Mouse (Mus musculus) 3134 (cell line): Measurements from ENCODE around the gene Aig1.

Source experiments
- DNase-seq: peaks from one replicate; pipeline ENCODE4 v3.0.0-alpha.2; 2011; ENCODE audit warnings: low spot score; ENCODE audit not compliant: insufficient read length; ENCODE audit errors: extremely low read depth

Aig1 gene

DNA sequence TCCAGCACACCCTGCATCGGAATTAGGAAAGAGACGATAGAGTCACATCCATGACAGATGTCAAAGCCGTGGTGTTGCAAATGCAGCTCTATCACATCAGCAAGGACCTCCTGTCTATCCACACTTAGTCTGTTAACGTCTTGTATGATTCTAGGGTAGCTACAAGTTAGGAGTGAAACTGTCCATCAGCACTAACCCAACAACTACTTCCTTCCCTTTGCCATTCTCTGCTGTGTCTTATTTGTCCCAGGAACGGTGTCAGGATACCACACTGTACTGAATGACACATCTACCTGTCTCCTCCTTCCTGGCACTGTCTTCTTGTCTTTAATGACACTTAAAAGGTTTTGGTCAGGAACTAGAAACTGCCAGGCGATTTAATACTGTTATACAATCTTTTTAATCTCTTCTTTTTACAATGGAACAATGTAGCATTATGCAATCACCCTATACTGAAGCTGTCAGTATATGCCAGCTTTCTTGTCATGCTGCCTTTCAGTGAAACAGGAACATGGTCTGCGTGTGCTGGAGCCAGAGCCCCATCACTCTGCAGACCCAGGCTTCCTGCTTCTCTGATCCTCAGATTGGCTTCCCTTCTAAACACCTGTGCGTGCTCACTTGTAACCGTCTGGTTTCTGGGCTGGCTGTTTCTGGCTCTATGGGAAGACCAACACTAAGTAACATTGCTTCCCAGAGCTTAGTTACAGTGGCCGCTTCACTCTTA, 214.9 kb downstream of the Aig1 start:
- no peak for DNase-seq

DNA sequence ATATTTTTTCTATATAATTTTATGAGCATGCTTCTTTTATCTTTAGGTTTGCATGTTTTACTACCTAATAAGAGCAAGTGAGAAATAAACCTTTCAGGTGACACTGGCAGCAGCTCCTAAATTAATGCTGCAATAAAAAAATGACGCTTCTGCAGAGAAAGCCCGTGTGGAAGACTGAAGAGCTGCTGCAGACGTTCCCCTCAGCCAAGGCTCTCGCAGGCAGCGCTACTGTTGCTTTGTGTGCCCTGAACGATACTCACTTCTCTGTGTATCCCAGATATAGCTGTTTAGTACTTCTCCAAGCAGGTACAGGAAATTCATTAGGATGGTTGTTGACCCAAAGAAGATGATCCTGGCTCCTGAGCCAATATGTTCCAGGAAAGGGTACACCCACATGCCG, 215.5 kb downstream of the Aig1 start:
- no peak for DNase-seq

DNA sequence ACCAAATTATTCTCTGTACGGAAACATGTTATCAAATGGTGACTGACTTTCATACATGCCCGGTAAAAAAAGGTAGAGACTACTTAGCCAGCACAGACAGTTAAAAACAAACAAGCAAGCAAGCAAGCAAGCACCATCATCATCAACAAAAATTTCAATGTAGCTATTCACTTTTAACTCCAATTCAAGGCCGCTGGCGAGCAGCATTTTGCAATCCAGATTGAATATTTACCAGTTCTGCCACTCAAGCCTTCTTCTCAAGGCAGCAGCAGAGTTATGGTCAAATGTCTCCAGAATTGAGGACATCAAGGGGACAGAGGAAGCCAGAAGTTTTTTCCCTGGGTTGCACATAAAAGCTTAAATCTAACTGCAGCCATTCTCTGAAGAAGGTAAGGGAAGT, 216.7 kb downstream of the Aig1 start:
- DNase-seq: no peak

DNA sequence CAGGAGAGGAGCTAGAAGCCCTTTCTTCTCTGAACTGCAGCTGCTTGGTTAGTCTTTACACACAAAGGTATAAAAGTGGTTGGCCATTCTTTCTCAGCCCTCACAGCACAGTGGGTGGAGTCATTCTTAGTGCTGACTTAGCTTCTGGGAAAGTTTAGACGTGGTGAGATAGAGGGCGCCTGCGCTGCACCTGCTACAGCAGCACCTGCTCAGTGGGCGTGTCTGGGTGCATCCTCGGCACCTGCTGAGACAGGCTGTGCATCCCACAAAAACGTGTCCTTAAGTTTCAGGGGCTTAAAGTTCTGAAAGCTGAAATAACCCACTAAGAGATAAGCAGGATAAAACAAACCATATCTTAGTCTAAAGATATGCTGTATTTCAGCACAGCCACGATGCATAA, 227.0 kb downstream of the Aig1 start:
- DNase-seq: no peak

DNA sequence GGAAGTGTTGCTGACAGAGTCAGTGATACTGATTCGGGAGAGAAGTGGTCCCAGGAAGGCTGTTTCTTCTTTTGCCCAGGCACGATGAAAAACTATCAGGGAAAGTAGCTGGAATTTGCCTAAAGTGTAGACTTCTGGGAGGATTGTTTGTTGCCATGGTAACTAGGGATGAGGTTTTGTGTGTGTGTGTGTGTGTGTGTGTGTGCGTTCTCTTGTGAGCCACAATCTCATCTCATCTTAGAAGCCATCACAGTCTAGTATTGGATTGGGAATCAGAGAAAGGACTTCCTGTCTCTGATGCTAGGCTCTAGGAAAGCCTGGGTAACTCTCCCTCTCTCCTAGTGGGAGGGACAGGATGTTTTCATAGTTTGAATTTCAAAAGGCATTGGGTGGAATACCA, 237.0 kb downstream of the Aig1 start:
- DNase-seq: no peak

DNA sequence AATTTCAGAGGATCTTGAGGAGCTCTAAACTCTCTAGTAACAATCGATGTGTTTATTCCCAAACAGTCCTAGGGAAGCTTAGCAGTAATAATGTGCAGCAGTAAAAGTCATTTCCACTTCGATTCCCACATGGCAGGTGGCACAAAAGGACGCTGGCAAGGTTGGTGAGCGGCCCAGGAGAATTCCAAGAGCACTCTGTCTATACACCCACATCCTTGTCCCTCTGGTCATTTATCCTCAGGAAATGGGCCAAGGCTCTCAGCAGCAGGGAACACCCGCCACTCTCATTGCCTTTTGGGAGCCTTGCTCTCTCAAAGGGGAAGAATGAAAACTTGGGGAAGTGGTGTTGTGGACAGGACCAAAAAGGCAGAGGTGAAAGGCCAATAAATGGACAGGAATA, 245.0 kb downstream of the Aig1 start:
- no peak for DNase-seq

DNA sequence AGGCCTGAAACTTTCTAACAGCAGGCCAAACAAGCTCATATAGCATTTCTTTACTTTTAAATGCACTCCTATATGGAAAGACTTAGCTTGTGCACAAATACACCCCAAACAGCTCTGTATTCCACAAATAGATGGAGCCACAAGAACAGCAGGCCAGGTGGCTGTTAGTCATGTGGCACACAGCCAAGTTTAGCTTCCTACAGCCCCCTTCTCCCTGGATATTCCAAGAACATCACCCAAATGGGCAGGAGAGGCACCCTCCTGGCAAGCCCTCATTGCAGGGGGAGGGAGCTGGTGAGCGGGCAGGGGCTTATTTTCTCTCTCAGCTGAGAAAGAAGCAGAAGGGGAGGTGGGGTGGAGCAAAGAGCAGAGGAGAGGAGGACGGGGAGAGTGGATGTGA, 267.9 kb downstream of the Aig1 start:
- DNase-seq: peak; percentile 18

DNA sequence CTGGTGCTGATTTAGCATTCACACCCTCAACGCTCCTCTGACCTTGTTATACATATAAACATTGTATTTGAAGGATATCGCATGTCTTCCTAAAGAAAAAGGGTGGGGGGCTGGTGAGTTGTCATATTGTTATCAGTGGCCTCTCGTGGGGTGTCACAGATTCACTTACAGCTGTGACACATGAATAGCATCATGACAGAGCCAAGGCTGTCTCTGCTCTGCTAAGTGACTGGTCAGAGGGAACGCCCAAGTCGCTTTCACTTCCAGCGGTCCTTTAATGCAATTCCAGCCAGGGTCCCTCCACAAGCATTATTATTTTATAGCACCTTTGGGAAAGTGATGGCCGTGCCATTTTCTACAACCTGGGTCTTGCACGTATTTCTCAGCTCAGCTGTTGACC, 271.3 kb downstream of the Aig1 start:
- DNase-seq: no peak
